Mouse (Mus musculus) forebrain, embryonic 15.5 days (tissue): ENCODE data around the gene Zfp750. TPM values are rescaled to one million over a fixed set of nuclear protein-coding genes. Genes with fewer than 3 reads are reported as not detected.
A peak's percentile ranks its signal among the peaks of the same experiment; 100 is the strongest.

ENCODE experiments used
- ATAC-seq: fragments of 200-750 bp; cut with Nextera tagmentation; replicated peaks from 2 replicates; pipeline ENCODE4 v1.8.0; 2017; ENCODE audit warnings: mild to moderate bottlenecking, moderate TSS enrichment, moderate library complexity
- H3K27ac ChIP-seq: fragments of 300-500 bp; sonication (generic); replicated peaks from 2 replicates; pipeline ENCODE4 v1.5.1; 2015; ENCODE audit warnings: mild to moderate bottlenecking, inconsistent platforms
- H3K27me3 ChIP-seq: fragments of 300-500 bp; sonication (generic); 2 replicates; pipeline ENCODE4 v1.6.1; 2015; ENCODE audit warnings: inconsistent platforms
- H3K36me3 ChIP-seq: fragments of 300-500 bp; sonication (generic); 2 replicates; pipeline ENCODE4 v1.6.1; 2015; ENCODE audit warnings: mild to moderate bottlenecking, inconsistent platforms
- H3K4me1 ChIP-seq: fragments of 300-500 bp; sonication (generic); 2 replicates; pipeline ENCODE4 v1.6.1; 2015; ENCODE audit warnings: inconsistent platforms
- H3K4me2 ChIP-seq: fragments of 300-500 bp; sonication (generic); replicated peaks from 2 replicates; pipeline ENCODE4 v1.6.1; 2015; ENCODE audit warnings: mild to moderate bottlenecking, inconsistent platforms
- H3K4me3 ChIP-seq: fragments of 300-500 bp; sonication (generic); 2 replicates; pipeline ENCODE4 v1.5.1; 2015; ENCODE audit warnings: mild to moderate bottlenecking, inconsistent platforms
- H3K9ac ChIP-seq: fragments of 300-500 bp; sonication (generic); replicated peaks from 2 replicates; pipeline ENCODE4 v1.6.1; 2015; ENCODE audit warnings: mild to moderate bottlenecking, inconsistent platforms
- H3K9me3 ChIP-seq: fragments of 300-500 bp; sonication (generic); 2 replicates; pipeline ENCODE4 v1.6.1; 2016; ENCODE audit warnings: inconsistent platforms
- WGBS: fragments of 180-500 bp; shearing (Covaris S2); methylation state at CpG from one replicate; pipeline ENCODE4 v1.1.7; 2015; ENCODE audit warnings: mixed read lengths; 5-methylcytosine and 5-hydroxymethylcytosine counted together
- polyA plus RNA-seq: library from polyadenylated mRNA; unstranded; fragments of >200 nt; fragmentation: Nextera tagmentation; extraction: Ambion mirVana; gene quantifications from 2 replicates; pipeline ENCODE4 v1.2.1, GENCODE M21; 2015

Gene Zfp750
- polyA plus RNA-seq, 1 experiment from 2014 or later = 0.41 TPM

GRCm38 (mm10) chr11:121501525-121501924, 17.6 kb downstream of the Zfp750 start:
- 92% methylated on average over 4 of the region's 4 CpGs for WGBS
- Histone ChIP-seq H3K36me3 (peaks cover 40% of the 10 kb centered on the region), H3K27me3 (no peaks in the 10 kb centered on the region), H3K4me1 (no peaks in the 10 kb centered on the region), H3K27ac (no peak overlapping the region), H3K9ac (no peak overlapping the region), H3K9me3 (no peaks in the 10 kb centered on the region), H3K4me3 (no peak overlapping the region), H3K4me2 (no peak overlapping the region)
- ATAC-seq = no peak

- Histone ChIP-seq H3K4me1 (no peaks in the 10 kb centered on the region), H3K4me2 (no peak overlapping the region), H3K27ac (no peak overlapping the region), H3K9me3 (no peaks in the 10 kb centered on the region), H3K4me3 (no peak overlapping the region), H3K36me3 (peaks cover 37% of the 10 kb centered on the region), H3K9ac (no peak overlapping the region), H3K27me3 (no peaks in the 10 kb centered on the region)
- ATAC-seq = no peak
Observed at GRCm38 (mm10) chr11:121500595-121500994, 18.5 kb downstream of the Zfp750 start.

GRCm38 (mm10) chr11:121490651-121491050, 28.5 kb downstream of the Zfp750 start:
- H3K9me3 ChIP-seq = no peaks in the 10 kb centered on the region
- H3K36me3 ChIP-seq = peaks cover 10% of the 10 kb centered on the region
- no peak for ATAC-seq
- H3K4me2 ChIP-seq = no peak overlapping the region
- no peak overlapping the region for H3K9ac ChIP-seq
- no peaks in the 10 kb centered on the region for H3K27me3 ChIP-seq
- no peak overlapping the region for H3K4me3 ChIP-seq
- no peak overlapping the region for H3K27ac ChIP-seq
- H3K4me1 ChIP-seq = no peaks in the 10 kb centered on the region

- no peak overlapping the region for H3K9ac ChIP-seq
- no peak for ATAC-seq
- no peak overlapping the region for H3K4me2 ChIP-seq
- H3K4me3 ChIP-seq = no peak overlapping the region
- no peaks in the 10 kb centered on the region for H3K27me3 ChIP-seq
- 90% methylated on average over 9 of the region's 9 CpGs for WGBS
- H3K9me3 ChIP-seq = no peaks in the 10 kb centered on the region
- peaks cover 9% of the 10 kb centered on the region; the same call in 1 of the 2 replicates for H3K36me3 ChIP-seq
- H3K27ac ChIP-seq = no peak overlapping the region
- H3K4me1 ChIP-seq = no peaks in the 10 kb centered on the region
Observed at GRCm38 (mm10) chr11:121485882-121486281, 33.3 kb downstream of the Zfp750 start.

- WGBS = 88% methylated on average over 2 of the region's 2 CpGs
- no peaks in the 10 kb centered on the region for H3K27me3 ChIP-seq
- no peak overlapping the region for H3K4me3 ChIP-seq
- no peaks in the 10 kb centered on the region for H3K4me1 ChIP-seq
- no peak overlapping the region for H3K9ac ChIP-seq
- H3K4me2 ChIP-seq = no peak overlapping the region
- H3K36me3 ChIP-seq = peaks cover 24% of the 10 kb centered on the region; the same call in 1 of the 2 replicates
- no peak for ATAC-seq
- no peaks in the 10 kb centered on the region for H3K9me3 ChIP-seq
- no peak overlapping the region for H3K27ac ChIP-seq
Observed at GRCm38 (mm10) chr11:121481129-121481528, 38.0 kb downstream of the Zfp750 start.

GRCm38 (mm10) chr11:121479476-121480203, 39.5 kb downstream of the Zfp750 start:
- no peaks in the 10 kb centered on the region for H3K4me1 ChIP-seq
- no peak for ATAC-seq
- no peaks in the 10 kb centered on the region for H3K27me3 ChIP-seq
- H3K4me3 ChIP-seq = no peak overlapping the region
- H3K9ac ChIP-seq = no peak overlapping the region
- 92% methylated on average over 15 of the region's 15 CpGs for WGBS
- no peak overlapping the region for H3K4me2 ChIP-seq
- no peaks in the 10 kb centered on the region for H3K9me3 ChIP-seq
- no peak overlapping the region for H3K27ac ChIP-seq
- peaks cover 25% of the 10 kb centered on the region; the same call in 1 of the 2 replicates for H3K36me3 ChIP-seq

GRCm38 (mm10) chr11:121475699-121476415, 43.3 kb downstream of the Zfp750 start:
- no peaks in the 10 kb centered on the region for H3K27me3 ChIP-seq
- peaks cover 19% of the 10 kb centered on the region; the same call in 1 of the 2 replicates for H3K36me3 ChIP-seq
- ATAC-seq = peak; percentile 38; the same call in 1 of the 2 replicates
- no peaks in the 10 kb centered on the region for H3K9me3 ChIP-seq
- no peak overlapping the region for H3K4me3 ChIP-seq
- H3K4me2 ChIP-seq = no peak overlapping the region
- H3K27ac ChIP-seq = no peak overlapping the region
- no peak overlapping the region for H3K9ac ChIP-seq
- no peaks in the 10 kb centered on the region for H3K4me1 ChIP-seq
- 37% methylated on average over 9 of the region's 9 CpGs for WGBS

GRCm38 (mm10) chr11:121474831-121475230, 44.3 kb downstream of the Zfp750 start:
- Histone ChIP-seq H3K36me3 (peaks cover 19% of the 10 kb centered on the region; the same call in 1 of the 2 replicates), H3K9me3 (no peaks in the 10 kb centered on the region), H3K27ac (no peak overlapping the region), H3K4me1 (no peaks in the 10 kb centered on the region), H3K27me3 (no peaks in the 10 kb centered on the region), H3K9ac (no peak overlapping the region), H3K4me3 (no peak overlapping the region), H3K4me2 (no peak overlapping the region)
- WGBS = 77% methylated on average over 3 of the region's 3 CpGs
- no peak for ATAC-seq

- Histone ChIP-seq H3K36me3 (peaks cover 51% of the 10 kb centered on the region), H3K27me3 (no peaks in the 10 kb centered on the region), H3K4me2 (no peak overlapping the region), H3K4me1 (no peaks in the 10 kb centered on the region), H3K4me3 (no peak overlapping the region), H3K9ac (no peak overlapping the region), H3K9me3 (no peaks in the 10 kb centered on the region), H3K27ac (no peak overlapping the region)
- WGBS = 99% methylated on average over 6 of the region's 6 CpGs
- ATAC-seq = no peak
Observed at GRCm38 (mm10) chr11:121467408-121467807, 51.7 kb downstream of the Zfp750 start.

Other genes starting within 250 kb of the Zfp750 start
- gene Wdr45b, start 164.9 kb downstream of the Zfp750 start, polyA plus RNA-seq = 86.2 and 87.0 TPM in 2 replicates
- 6.7 and 7.8 TPM in 2 replicates for gene Rab40b, start 131.1 kb downstream of the Zfp750 start, polyA plus RNA-seq
- 9.0 and 11.1 TPM in 2 replicates for gene Fn3krp, start 97.9 kb downstream of the Zfp750 start, polyA plus RNA-seq
- 3.0 and 4.1 TPM in 2 replicates for gene Fn3k, start 84.4 kb downstream of the Zfp750 start, polyA plus RNA-seq
- 54.1 and 55.2 TPM in 2 replicates for gene Tbcd, start 67.4 kb downstream of the Zfp750 start, polyA plus RNA-seq
- 6.5 and 7.0 TPM in 2 replicates for gene B3gntl1, start 153.8 kb upstream of the Zfp750 start, polyA plus RNA-seq
- 3.8 and 4.2 TPM in 2 replicates for gene Metrnl, start 182.2 kb upstream of the Zfp750 start, polyA plus RNA-seq